Mouse (Mus musculus) left cerebral cortex, adult 11 months (tissue): ENCODE data around the gene Ccser1.

Source experiments
- DNase-seq: peaks from one replicate; pipeline ENCODE4 v3.0.0; 2022; ENCODE audit warnings: low spot score

Ccser1 gene

DNA sequence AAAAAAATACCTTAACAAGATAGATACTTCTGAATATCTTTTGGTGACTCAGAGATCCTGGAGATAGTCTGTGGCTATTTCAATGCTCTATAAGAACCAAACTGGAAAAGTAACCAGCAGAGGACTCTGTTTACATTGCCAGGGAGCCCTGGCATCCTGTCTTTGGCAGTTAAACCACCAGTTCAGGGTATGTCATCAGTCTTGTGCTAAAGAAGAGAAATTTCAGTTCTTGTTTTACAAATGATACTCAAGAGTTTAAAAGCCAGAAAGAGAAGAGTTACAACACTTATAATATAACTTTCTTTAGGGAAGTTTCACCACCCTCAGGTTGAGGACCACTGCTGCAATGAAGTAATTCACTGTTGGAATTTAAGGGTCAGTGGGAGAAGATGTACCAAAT is 258.0 kb downstream of the Ccser1 start:
- DNase-seq = no peak

DNA sequence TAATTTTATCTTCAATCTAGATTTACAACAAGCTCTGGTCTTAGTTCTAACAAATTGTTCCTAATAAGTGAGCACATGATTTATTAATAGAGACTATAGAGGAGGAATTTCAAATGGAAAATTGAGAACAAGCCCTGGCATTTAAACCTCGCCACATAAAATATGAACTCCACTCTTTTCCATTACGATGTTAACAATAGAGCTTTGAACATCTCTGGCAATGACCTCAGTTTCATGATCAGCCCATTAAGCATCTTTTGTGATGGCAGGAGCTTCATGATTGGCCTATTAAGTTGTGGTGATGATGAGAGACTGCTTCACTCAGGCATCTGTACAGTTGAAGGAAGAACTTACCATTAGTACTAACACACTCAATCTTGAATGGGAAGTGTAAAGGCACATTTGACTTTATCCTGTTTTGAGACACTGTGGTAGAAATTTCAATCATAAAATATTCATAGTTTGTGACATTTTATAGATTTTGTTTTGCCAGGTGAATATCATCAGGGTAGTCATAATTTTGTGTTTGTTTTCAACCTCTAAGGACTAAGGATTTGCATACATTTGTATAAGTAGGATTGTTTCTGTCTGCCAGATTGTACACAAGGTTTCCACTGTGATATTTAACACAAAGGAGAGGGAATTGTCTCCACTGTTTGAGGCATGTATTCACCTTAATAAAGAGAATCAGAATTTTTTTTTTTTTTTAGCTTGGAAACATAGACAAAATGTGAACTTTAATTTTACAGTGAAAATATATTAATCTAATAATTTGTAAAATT is 291.4 kb downstream of the Ccser1 start:
- no peak for DNase-seq

DNA sequence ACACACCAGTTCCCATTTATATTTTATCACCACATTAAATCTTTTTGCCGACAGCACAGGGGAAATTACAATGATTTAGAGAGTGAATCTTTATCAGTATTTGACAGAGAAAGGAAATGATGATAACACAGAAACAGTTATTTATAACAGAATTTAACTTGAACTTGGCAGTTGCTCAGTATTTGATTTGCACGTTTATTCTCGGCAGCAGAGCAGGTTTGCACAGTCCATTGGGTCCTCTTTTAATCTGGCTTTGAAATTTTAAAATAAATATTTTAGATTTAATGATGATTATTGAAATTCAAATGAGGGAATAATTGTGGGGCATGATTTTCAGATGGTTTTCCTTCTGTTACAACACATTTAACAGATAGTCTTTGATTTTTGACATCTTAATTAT is 305.2 kb downstream of the Ccser1 start:
- DNase-seq = no peak

DNA sequence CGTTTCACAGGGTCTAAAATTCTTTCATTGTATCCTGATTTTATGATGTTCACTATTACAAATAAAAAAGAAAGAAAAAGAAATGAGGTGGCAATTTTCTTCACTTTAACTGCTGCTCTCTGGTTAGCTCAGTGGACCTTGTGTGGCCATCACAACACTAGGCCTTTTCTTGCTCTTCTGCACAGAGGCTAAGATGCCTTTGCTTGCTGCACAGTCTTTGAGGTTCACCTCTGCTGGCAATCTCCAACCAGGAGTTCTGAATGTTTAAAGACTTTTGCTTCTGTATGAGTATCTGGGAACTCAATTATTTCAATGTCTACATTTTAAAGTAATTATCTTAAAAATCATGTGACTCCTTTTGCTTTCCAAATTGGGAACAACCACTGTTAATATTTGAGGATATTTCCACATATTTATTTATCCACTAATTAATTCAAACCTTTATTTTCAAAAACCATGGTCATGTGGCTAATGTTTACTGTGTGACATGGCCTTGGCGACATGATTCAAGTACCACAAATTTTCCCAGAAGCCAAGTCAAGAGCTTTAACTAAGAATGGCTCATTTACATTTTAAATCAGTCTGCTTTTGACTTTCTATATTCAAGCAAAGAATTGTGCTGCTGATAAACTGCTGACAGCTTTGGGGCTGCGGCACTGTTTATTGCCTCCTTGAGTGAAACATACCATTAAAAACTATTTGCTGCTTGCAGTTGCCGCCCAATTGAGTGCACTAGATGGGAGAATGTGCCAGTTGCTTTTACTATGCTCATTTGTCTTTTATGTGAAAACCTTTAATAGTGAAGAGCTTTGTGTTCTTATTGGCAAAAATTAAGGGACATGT is 312.1 kb downstream of the Ccser1 start:
- no peak for DNase-seq

DNA sequence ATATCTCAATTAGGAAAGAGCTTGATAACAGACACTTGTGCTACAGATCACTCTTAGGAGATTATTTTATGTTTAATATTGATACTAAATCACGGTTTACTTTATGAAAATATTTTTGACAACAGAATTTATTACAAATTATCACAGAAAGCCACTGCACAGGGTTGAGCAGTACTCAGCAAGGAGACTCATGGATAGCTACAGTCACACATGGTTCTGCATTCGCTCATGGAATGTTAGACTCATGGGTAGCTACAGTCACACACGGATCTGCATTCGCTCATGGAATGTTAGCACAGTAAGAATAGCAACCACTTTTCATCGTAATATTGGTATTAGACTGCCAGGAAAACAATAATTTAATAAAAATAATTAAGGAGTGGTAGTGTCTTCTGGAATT is 313.3 kb downstream of the Ccser1 start:
- no peak for DNase-seq

DNA sequence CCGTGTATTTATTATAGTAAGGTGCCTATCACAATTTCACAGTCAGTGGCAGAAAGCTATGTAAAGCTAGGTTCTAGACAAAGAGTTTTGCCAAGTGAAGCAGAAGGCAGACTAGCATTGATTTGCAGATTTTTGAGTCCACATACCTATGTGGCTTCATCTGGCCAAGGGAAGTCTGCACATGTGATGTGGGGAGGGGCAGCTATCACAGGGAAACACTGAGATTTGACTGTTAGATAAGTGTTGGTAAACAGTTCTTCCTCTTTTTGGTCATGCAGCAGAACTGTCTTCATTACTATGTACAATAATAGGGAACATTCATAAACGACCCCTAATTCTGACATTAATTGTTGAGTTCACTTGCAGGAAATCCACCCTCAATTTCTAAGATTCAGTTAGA is 335.2 kb downstream of the Ccser1 start:
- DNase-seq = no peak

DNA sequence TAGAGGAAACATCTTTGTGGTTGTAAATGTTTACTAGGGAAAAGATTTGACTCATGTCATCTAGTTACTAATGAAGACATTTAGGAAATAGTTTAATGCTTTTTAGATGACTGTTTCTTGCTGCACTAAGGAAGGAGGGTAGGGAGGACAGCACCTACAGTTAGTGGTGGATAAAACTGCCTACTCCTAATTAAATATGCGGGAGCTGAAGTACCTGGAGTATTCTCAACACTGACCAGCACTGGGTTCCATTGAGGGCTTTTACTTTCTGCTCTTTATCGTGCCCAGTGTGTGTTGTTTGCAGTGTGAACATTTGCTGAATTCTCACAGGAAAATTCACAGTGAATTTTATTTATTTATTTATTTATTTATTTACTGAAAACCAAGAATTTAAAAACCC is 341.5 kb downstream of the Ccser1 start:
- no peak for DNase-seq

DNA sequence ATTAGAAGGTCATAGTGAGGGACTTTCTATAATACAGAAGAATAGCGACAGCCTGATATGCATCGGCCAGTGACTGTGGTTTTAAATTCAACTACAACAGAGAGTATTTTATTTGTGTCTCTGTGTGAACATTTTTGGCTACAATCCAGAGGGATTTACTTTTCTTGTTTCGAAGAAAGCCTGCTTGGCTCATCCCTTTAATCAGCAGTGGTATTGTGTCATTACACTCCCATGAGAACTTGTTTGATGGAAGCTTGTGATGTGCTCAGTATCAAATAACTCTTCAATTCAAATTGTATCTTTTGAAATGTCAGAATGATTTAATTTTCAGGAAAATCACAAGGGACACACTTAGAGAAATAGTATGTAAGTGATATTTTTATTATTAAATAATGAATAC is 342.0 kb downstream of the Ccser1 start:
- no peak for DNase-seq

DNA sequence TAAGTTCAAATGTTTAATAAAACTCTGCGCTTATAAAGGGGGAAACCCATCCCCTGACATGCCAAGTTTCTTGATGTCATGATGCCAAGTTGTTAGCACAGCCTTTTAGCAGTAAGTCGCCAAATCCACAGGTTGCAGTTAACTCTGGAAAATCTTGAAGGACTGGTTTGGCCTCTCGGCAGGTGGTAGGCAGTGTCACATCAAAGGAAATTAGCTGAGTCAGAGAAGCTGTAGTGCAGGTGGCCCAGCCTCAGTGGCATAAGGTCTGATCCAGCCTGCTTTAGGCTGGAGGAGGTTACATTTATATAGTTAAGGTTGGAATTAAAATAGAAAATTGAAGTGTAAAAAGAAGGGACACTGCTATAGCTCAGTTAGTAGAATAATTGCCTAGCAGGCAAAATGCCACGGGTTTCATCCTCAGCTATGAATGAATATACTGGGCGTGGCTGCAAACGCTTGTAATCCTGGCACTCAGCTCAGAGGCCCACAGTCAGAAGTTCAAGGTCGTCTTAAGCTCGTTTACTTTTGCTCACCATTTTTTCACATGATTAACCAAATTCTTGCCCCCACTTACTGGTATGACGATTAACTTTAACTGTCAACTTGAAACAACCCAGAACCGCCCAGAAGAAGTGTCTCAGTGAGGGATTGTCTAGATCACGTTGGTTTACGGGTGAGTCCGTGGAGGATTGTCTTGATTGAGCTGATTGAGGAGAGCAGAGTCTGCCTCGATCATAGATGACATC is 343.8 kb downstream of the Ccser1 start:
- no peak for DNase-seq

DNA sequence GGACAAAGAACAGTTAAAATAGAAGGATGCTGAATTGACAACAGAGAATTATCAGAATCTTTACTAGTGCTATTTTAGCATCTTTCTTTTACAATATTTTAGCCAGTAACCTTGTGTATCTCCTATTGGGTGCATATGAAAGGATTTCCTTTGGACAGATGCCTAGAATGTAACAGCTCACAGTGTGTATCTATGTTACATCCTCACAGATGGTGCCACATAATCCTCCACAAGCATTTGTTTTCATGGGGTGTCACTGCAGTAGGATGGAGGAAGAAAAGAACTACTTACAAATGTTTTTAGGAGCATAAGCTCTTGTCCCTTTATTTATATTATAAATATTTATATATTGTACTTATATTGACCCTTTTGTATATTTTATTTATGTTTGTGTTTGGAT is 360.6 kb downstream of the Ccser1 start:
- peak; percentile 8 for DNase-seq

DNA sequence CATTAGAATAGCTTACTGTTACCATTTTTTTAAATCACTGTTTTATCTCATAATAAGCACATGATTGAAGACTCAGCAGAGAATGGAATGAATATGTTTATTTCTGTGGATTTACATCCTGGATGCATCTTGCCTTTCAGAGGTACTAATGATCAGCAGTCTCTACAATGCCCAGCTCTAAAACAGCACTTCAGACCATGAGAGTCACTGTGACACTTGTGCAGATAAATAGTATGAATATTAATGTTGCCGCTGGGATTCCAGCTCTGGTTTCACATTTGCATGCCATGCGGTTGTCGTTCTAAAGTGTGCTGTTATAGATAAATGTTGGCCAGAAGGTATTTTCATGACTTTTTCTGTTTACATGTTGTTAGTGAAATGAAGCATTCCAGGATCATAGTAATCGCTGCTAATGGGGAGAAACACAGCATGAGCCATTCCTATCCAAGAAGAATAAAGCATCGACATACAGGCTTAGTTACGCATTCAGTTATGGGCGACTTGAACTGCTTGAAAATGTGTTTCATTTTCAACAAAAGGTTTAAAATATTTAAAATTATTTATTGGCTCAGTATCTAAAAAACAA is 363.4 kb downstream of the Ccser1 start:
- DNase-seq = no peak

DNA sequence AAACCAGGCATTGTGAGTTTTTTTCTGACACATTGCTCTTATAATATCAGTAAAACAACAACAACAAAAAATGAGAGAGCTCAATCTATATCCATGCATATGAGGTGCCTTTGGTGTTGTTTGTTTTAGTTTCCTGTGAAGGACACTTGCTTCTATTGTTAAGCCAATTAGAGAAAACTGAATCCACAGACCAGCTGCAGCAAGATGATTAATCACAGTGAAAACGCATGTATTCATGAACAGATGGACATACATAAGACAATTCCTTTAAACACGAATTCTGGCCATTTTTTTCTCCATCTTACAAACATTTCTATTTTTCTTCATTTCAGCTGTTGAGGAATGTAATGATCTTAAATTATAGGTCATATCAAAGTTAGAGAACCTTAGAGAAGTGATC is 387.4 kb downstream of the Ccser1 start:
- no peak for DNase-seq

DNA sequence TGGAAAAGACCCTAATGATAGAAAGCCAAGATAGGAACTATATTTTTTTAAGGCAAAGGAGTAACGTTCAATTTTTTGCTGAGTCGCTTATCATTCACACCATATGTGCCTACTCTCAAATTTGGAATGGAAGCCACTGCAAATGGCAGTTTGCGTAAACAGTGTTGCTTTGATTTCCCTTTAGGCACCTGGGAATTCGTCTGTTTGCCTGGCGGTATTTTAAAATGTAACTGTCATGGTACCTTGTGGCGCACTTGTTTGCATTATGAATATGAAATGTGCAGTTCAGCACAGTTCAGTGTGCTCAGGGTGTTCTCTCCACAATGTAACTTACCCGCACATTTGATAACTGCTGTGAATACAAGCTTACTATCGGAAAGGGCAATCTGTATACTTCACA is 387.8 kb downstream of the Ccser1 start:
- DNase-seq = no peak

DNA sequence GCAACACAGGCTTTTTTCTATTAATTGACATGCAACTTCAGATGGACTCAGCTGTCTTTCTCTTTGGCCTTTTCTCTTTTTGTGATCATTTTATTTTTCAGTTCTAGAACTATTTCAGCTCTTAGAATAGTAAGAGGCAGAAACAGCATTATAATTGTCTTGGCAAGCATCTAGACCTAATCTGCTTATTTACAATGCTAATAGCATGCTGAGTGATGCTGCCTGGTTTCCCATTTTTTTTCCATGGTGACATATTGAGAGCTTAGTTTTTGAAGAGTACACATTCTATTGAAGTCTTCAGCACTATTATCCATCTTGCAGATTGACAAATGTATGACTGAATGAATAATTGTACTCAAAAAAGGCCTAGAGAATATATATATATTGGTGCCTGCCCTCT is 401.6 kb downstream of the Ccser1 start:
- DNase-seq = no peak

DNA sequence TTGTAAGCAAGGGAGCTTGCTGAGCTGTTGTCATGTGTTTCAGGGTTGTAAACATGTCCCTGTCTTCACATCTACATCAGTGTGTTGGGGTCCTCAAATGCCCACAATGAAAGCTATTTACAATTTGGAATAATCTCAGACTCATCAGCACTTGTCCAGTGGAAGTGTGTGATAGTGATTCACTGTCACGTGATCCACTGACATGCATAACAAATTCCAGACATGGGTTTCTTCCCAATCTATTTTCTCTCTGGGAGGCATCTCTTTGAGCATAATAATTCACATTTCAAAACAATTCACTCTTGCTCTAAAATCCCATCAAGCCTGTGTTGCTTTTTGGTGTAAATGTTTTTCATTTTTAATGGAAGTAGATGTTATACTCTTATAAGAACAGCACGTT is 408.9 kb downstream of the Ccser1 start:
- DNase-seq = no peak

DNA sequence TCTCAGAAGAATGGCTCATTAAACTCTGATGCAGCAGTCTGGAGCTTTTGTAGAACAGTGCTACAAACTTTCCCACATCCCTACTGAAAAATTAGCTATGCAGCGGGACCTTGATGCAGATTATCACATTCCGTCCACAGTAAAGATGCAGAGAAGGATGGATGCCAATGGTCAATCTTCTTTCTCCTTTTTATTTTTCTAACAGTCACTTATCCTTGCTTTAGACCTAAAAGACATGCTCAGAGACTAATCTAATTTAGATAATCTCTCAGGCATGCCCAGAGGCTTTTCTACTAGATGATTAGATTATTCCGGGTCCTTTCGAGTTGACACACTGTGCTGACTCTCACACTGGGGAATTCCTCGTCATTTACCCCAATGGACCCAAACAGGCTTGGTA is 421.8 kb downstream of the Ccser1 start:
- DNase-seq = no peak

DNA sequence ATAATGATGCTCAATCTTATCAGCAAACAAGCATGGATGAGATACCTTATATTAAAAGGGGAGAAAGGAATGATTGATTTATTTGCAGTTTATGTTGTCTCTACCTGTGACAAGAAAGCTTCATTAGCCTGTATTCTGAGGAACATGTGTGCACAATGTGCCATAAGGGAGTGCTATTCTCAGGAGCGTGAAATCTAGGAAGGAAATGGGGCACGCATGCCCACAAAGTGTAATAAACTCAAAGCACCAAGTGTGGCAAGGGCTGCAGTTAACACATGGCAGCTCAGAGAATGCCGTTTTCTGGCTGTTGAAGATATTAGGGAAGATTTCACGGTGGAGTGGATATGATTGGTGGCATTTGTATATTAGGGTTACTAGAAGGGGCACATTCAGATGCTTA is 434.8 kb downstream of the Ccser1 start:
- no peak for DNase-seq

DNA sequence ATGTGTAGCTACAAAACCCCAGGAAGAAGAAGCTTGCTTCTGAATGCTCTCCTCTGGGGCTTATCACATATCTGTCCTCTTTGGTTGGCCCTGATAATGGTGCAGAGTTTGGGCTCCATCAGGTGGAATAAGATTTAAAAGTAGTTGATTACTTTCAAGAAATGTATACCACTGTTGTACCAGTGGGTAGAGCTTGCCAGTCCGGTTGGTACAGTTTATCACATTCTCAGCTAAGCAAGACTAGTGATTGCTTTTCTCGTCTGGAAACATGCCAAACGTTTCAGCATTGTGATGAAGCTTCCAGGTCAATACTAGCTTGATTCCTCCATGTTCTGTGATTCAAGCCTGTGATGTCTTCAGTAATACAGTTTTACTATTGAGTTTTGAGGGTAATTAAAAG is 441.6 kb downstream of the Ccser1 start:
- no peak for DNase-seq

DNA sequence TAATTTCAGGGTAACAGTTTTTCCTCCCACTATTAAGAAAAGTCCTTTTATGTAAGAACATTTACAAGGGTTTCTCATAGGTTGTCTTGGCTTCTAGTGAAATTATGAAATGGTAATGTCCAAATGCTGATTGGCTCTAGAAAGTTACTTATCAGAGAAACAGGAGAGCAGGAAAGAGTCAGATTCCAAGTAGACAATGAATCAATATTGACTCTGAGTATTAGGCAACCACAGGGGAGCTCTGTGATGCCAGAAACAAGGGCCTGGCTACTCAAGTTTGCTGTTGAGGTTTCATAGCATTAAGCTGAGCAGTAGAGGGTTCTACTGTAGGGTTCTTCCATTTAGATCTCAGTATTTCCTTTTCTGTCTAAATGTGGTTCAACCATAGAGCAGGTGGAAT is 481.3 kb downstream of the Ccser1 start:
- no peak for DNase-seq

DNA sequence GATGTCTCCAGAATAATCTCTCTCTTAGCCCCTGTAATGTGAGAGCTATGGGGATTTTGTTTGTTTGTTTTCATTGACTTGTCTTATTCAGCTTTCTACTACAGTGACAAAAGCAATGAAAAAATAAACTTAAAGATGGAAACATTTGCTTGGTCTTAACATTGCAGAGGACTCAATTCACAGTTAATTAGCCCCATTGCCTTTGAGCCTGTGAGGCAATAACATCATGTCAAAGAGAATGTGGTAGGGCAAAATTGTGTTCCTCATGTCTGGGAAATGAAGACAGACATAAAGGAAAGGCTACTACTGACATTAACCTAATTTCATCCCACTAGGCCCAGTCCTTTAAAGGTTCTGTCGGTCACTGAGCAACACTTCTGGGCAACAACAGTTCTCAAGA is 484.4 kb downstream of the Ccser1 start:
- DNase-seq = no peak

DNA sequence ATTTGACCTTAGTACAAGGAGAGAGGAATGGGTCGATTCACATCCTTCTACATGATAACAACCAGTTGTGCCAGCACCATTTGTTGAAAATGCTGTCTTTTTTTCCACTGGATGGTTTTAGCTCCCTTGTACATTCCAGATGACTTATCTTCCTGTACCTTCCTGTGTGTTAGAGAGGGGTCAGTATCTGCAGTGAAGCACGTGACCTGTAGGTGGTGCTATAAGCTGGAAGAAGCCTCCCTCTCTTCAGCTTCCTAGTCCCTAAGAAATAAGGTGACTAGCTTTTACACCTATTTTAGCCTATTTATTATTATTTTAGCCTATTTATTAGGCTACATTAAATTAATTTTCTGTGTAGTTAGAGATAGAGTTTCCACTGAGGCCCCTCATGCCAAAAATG is 506.9 kb downstream of the Ccser1 start:
- no peak for DNase-seq

DNA sequence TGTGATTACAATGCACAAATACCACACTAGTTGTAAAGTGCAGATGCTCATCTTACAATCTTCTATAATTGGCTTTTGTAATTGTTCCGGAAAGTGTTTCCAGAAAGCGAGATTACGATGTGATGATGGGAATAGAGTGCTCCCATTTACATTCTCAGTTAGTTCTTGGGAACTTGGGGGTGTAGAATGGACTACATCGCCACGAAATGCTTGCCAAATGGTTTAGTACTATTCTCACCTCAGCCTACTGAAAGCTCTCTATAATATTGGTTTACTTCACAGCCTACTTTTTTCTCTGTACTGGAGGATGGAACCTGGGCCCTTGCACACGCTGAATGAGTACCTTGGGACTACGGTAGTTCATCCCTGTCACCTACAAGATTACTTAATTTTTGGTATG is 522.9 kb downstream of the Ccser1 start:
- peak; percentile 4 for DNase-seq

DNA sequence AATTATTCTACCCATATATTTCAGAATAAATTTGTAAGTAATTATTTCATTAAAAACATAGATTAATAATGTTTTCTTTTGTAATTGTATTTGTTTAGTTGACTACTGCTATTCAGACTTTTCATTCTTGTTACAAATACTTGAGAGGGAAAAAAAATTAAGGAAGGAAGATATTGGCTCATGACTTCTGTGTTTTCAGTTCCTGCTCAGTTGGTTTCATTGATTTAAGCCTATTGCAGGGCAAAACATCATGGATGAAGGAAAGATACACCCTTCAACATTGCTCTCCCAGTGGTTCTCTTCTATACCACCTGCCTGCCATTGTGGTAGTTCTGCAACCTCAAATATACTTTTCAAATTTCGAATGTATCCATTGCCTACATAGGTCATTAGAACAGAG is 541.1 kb downstream of the Ccser1 start:
- no peak for DNase-seq
